Mouse (Mus musculus) hindbrain, embryonic 12.5 days (tissue): Measurements from ENCODE around the gene Krt18. TPM values are rescaled to one million over a fixed set of nuclear protein-coding genes. Genes with fewer than 3 reads are reported as not detected.
A peak's percentile ranks its signal among the peaks of the same experiment; 100 is the strongest.

Experiments
- ATAC-seq: fragments of 200-750 bp; cut with Nextera tagmentation; 2 replicates; pipeline ENCODE4 v1.8.0; 2017; ENCODE audit warnings: moderate TSS enrichment; ENCODE audit not compliant: low FRiP score
- H3K27ac ChIP-seq: fragments of 300-500 bp; sonication (generic); 2 replicates; pipeline ENCODE4 v1.5.1; 2016; ENCODE audit warnings: mild to moderate bottlenecking
- H3K27me3 ChIP-seq: fragments of 300-500 bp; sonication (generic); 2 replicates; pipeline ENCODE4 v1.6.1; 2016; ENCODE audit warnings: mild to moderate bottlenecking
- H3K36me3 ChIP-seq: fragments of 300-500 bp; sonication (generic); 2 replicates; pipeline ENCODE4 v1.6.1; 2016; ENCODE audit warnings: mild to moderate bottlenecking
- H3K4me1 ChIP-seq: fragments of 300-500 bp; sonication (generic); 2 replicates; pipeline ENCODE4 v1.6.1; 2016
- H3K4me2 ChIP-seq: fragments of 300-500 bp; sonication (generic); replicated peaks from 2 replicates; pipeline ENCODE4 v1.6.1; 2016; ENCODE audit warnings: mild to moderate bottlenecking
- H3K4me3 ChIP-seq: fragments of 300-500 bp; sonication (generic); 2 replicates; pipeline ENCODE4 v1.5.1; 2016; ENCODE audit warnings: mild to moderate bottlenecking
- H3K9ac ChIP-seq: fragments of 300-500 bp; sonication (generic); 2 replicates; pipeline ENCODE4 v1.6.1; 2016; ENCODE audit warnings: mild to moderate bottlenecking, moderate library complexity
- H3K9me3 ChIP-seq: fragments of 300-500 bp; sonication (generic); replicated peaks from 2 replicates; pipeline ENCODE4 v1.6.1; 2016; ENCODE audit warnings: mild to moderate bottlenecking
- WGBS: fragments of 180-500 bp; shearing (Covaris S2); methylation state at CpG from one replicate; pipeline ENCODE4 v1.1.7; 2016; 5-methylcytosine and 5-hydroxymethylcytosine counted together
- polyA plus RNA-seq: library from polyadenylated mRNA; unstranded; fragments of >200 nt; fragmentation: Nextera tagmentation; extraction: Ambion mirVana; gene quantifications from 2 replicates; pipeline ENCODE4 v1.2.1, GENCODE M21; 2016

Gene Krt18
- polyA plus RNA-seq, 1 experiment from 2014 or later, result 30.0 TPM

DNA sequence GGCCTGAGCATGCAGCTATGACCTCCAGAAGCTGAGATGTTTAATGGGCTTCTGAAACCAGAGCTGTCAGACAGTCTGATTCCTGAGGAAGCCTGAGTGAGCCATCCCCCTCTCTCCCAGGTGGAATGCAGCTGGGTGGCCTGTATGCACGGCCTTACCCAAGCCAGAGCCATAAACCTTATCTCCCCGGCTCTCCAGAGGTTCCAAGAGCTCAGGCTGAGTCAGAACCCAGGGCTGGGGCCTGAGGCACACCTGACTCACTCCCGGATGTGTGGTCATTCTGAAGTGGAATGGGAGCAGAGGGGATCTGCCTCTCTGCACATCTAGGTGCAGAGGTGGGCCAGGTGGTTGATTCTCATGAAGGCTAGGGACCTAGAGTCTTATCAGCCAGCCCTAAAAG, 11.9 kb upstream of the Krt18 start:
- H3K27ac ChIP-seq, result no peak overlapping the region

DNA sequence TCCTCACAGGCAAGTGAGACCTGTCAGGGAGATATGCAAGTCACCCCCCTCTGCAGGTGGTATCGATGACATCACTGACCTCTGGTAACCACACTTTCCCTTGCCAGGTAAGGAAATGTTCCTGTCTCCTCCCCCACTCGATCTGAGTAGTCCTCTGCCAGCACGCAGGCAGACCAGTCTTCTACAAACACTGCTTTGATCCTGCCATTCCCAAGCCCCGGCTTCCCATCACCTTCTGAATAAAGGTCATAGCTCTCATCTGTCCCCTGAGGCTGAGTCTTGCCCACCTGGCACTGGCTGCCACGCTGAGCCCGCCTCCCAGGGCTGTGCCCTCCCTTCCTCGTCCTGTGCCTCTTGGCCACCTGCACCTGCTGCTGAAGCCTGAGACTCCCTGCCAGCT, 11.2 kb upstream of the Krt18 start:
- Histone ChIP-seq H3K36me3 (no peaks in the 10 kb centered on the region), H3K4me3 (no peak overlapping the region), H3K27me3 (peaks cover 2% of the 10 kb centered on the region; the same call in 1 of the 2 replicates), H3K9me3 (no peaks in the 10 kb centered on the region), H3K4me2 (no peak overlapping the region), H3K27ac (no peak overlapping the region), H3K9ac (no peak overlapping the region), H3K4me1 (peaks cover 11% of the 10 kb centered on the region; the same call in 1 of the 2 replicates)
- 28% methylated on average over 7 of the region's 7 CpGs for WGBS
- no peak for ATAC-seq

More for the DNA sequence above, 11.9 kb upstream of the Krt18 start:
- H3K9me3 ChIP-seq, result no peaks in the 10 kb centered on the region
- peaks cover 11% of the 10 kb centered on the region; the same call in 1 of the 2 replicates for H3K4me1 ChIP-seq
- no peak overlapping the region for H3K4me3 ChIP-seq
- no peak overlapping the region for H3K4me2 ChIP-seq
- peaks cover 2% of the 10 kb centered on the region; the same call in 1 of the 2 replicates for H3K27me3 ChIP-seq
- H3K9ac ChIP-seq, result no peak overlapping the region
- 40% methylated on average over 3 of the region's 3 CpGs for WGBS
- no peak for ATAC-seq
- no peaks in the 10 kb centered on the region for H3K36me3 ChIP-seq

DNA sequence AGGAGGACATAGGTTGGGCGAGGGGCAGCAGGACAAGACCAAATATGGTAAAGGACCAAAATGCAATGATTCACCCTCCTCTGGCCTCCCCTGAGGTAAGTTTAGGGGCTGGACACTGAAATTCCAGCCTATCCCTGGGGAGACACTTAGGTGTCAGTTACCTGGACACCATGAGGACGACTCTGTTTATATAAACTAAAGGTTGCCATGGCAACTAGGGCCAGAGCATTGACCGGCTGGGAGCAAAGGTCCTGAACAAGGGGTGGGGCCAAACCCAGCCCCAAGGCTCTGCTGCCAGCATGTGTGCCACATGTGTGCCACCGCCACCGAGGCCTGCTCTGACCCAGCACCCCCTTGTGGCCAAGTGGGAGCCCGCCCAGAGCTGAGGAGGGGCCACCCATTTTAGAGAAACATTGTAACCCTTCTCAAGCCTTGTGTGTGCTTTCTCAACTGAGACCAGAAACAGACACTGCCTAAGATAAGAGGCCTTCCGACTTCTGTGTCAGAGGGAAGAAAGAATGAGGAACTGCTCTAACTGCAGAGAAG, 10.0 kb upstream of the Krt18 start:
- WGBS, result 25% methylated on average over 7 of the region's 7 CpGs

DNA sequence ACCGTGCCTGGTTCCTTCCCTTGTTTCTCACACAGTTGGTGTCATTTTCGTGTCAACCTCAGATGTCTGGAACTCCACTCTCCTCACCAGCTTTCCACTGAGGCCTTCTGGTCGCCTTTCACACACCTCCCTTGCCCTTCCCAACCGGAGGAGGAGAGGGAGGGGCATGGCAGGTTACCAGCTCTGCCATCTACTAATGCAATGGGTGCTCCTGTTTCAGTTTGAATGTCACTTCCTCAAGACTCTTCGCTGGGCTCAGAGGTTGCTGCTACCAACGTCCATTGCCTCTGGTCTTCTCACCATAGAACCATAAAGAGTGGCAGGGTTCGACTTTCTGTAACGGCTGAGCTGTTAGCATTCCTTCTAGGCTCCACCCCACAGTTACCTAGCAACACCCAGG, 5.5 kb upstream of the Krt18 start:
- H3K4me3 ChIP-seq, result no peak overlapping the region
- H3K36me3 ChIP-seq, result no peaks in the 10 kb centered on the region
- H3K27me3 ChIP-seq, result peaks cover 41% of the 10 kb centered on the region
- no peak overlapping the region for H3K9ac ChIP-seq
- ATAC-seq, result no peak
- 25% methylated on average over 8 of the region's 8 CpGs for WGBS
- no peak overlapping the region for H3K27ac ChIP-seq
- H3K4me2 ChIP-seq, result no peak overlapping the region
- H3K9me3 ChIP-seq, result no peaks in the 10 kb centered on the region
- peaks cover 16% of the 10 kb centered on the region for H3K4me1 ChIP-seq

More for the DNA sequence above, 10.0 kb upstream of the Krt18 start:
- Histone ChIP-seq H3K9me3 (no peaks in the 10 kb centered on the region), H3K27ac (no peak overlapping the region), H3K9ac (no peak overlapping the region), H3K36me3 (no peaks in the 10 kb centered on the region), H3K4me1 (peaks cover 11% of the 10 kb centered on the region; the same call in 1 of the 2 replicates), H3K4me3 (no peak overlapping the region), H3K4me2 (no peak overlapping the region), H3K27me3 (no peaks in the 10 kb centered on the region)
- ATAC-seq, result no peak

DNA sequence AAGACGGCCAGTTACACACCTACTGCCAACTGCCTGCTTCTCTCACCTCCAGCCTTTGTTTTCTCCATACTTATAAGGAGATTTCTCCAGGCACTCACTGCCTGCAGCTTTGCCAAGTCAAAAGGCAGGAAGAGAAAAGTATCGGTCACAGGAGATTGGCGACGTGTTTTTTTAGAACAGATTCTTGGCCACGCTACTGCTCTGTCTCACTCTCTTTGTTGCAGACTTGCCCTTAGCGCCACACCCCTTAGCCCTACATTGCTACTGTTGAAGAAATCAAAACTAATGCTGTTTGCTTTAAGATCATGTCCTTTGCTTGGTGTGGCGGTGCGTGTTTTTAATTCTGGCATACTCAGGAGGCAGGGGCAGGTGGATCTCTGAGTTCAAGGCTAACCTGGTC, 4.1 kb upstream of the Krt18 start:
- Histone ChIP-seq H3K9me3 (no peaks in the 10 kb centered on the region), H3K4me1 (peaks cover 18% of the 10 kb centered on the region), H3K27ac (no peak overlapping the region), H3K9ac (no peak overlapping the region), H3K36me3 (no peaks in the 10 kb centered on the region), H3K4me2 (no peak overlapping the region), H3K4me3 (no peak overlapping the region), H3K27me3 (peaks cover 54% of the 10 kb centered on the region)
- no peak for ATAC-seq
- WGBS, result 75% methylated on average over 8 of the region's 8 CpGs

DNA sequence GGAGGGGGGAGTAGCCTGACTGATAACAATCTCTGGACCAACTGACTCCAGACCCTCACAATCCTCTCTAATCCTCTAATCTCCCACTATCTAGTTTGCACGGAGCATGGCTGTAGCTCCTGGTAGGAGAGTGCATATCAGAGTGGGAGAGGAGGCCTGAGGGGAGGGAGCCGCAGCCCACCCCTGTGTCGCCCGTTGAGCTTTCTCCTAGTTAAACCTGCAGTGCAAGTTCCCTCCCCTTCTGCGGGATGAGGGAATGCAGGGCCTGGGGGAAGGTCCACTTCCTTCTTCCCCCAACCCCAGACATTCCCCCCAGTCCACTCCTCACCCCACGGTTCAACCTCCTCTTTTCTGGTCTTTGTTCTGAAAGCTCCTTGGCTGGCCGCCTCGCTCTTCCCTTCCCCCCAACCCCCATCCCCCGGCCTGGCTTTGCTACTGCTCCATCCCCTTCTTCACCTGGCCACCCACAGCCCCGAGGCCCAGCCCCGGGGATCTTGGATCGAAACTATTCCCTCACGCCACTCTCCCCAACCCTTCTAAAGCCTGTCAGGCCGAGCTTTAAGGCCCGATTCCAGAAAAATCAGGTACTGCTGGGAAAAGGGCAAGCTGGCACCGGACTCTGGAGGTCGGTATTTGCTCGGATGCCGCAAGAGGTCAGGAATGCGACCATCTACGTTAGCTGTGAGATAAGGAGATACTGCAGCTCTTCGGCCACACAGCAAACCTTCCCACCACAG, 2.7 kb upstream of the Krt18 start:
- Histone ChIP-seq H3K36me3 (no peaks in the 10 kb centered on the region), H3K4me3 (no peak overlapping the region), H3K27ac (peak overlapping the region; percentile 40; the same call in 1 of the 2 replicates), H3K27me3 (peaks cover 64% of the 10 kb centered on the region), H3K9me3 (no peaks in the 10 kb centered on the region), H3K9ac (0 out of 2 replicates have a peak overlapping the region, but pooled peaks have one; percentile 32), H3K4me1 (peaks cover 18% of the 10 kb centered on the region), H3K4me2 (peak overlapping the region; percentile 34)
- WGBS, result 8% methylated on average over 22 of the region's 22 CpGs
- no peak for ATAC-seq

DNA sequence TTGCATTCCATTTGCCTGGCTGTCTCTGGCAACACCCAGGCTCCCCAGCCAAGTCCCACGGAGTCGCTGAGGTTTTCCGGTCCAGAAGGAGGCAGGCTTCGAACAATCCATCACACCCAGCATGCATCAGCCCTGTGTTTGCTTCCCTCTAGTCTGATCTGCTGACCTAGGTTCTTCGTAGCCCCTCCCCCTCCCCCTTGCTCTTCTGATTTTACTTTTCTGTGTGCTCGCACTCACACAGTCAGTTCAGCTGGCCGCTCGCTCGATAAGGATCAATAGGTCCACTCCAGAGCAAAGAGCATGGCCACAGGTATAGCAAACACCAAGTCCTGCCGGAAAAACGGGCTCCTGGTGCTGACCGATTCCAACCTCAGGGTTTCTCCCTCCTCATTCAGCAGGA, 1.6 kb upstream of the Krt18 start:
- Histone ChIP-seq H3K27me3 (peaks cover 64% of the 10 kb centered on the region), H3K36me3 (no peaks in the 10 kb centered on the region), H3K4me2 (no peak overlapping the region), H3K4me1 (peaks cover 18% of the 10 kb centered on the region), H3K9me3 (no peaks in the 10 kb centered on the region), H3K4me3 (no peak overlapping the region), H3K9ac (no peak overlapping the region), H3K27ac (no peak overlapping the region)
- 8% methylated on average over 12 of the region's 12 CpGs for WGBS
- ATAC-seq, result no peak

DNA sequence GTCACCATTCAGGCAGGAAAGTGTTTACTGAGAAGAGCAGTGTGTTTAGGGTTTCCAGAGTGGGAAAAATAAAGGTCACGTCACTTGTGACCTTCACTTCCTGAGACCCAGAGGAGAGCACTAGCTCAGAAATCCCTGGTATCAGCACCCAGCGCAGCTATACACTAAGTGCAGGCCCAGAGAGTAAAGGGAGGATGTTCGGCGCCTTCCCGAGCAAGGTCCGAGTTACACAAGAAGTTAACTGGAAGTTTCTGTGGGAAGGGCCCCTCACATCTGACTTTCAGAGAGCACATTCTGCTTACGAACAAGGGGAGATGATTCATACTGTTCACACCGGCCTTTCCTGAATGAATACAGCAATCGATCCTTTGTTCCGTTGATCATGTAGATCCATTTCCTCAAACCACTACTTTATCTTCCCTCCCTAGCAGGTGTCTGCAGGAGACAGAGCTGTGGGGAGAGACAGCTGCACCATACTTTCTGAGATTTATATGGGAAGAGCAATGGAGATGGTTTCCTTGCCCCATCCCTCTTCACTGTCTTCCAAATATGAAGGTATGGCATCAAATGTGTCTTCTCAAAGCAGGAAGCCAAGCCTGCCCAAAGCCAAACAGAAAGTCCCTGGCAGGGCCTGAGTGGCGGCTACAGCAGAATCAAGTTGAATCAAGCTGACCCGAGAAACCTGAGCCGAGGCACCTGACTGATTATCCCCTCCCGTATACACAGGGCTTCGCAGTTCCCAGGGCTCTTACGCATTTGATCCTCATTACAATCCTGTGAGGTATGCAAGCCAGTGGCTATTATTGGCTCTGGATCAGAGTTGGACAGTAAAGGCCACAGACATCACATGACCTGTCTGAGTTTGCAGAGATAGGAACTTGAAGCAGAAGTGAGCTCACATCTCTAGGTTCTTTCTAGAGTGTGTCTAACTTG, 6.4 kb downstream of the Krt18 start:
- ATAC-seq, result no peak
- Histone ChIP-seq H3K36me3 (no peaks in the 10 kb centered on the region), H3K27ac (no peak overlapping the region), H3K4me3 (no peak overlapping the region), H3K4me2 (no peak overlapping the region), H3K4me1 (no peaks in the 10 kb centered on the region), H3K27me3 (peaks cover 6% of the 10 kb centered on the region; the same call in 1 of the 2 replicates), H3K9ac (no peak overlapping the region), H3K9me3 (no peaks in the 10 kb centered on the region)
- WGBS, result 69% methylated on average over 16 of the region's 16 CpGs

DNA sequence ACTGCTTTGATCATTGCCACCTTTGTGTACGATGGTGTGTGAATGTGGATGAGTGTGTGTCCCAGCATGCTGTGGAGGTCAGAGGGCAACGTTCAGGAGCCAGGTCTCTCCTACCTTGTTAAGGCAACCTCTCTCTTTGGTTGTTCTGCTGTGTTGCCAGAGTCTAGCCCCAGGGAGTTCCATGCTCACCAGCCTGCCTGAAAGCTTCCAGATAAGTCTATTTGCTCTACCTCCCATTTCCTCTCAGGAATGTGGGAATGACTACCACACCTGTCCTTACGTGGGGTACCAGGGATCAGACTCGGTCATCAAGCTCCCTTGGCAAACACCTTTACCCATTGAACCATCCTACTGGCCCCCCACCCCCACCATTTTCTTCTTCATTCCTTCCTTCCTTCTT, 12.3 kb downstream of the Krt18 start:
- H3K27ac ChIP-seq, result no peak overlapping the region
- H3K27me3 ChIP-seq, result peaks cover 4% of the 10 kb centered on the region; the same call in 1 of the 2 replicates
- ATAC-seq, result no peak
- H3K4me2 ChIP-seq, result no peak overlapping the region
- H3K4me3 ChIP-seq, result no peak overlapping the region
- no peak overlapping the region for H3K9ac ChIP-seq
- H3K9me3 ChIP-seq, result no peaks in the 10 kb centered on the region
- H3K4me1 ChIP-seq, result no peaks in the 10 kb centered on the region
- WGBS, result 81% methylated on average over 4 of the region's 4 CpGs
- H3K36me3 ChIP-seq, result no peaks in the 10 kb centered on the region

DNA sequence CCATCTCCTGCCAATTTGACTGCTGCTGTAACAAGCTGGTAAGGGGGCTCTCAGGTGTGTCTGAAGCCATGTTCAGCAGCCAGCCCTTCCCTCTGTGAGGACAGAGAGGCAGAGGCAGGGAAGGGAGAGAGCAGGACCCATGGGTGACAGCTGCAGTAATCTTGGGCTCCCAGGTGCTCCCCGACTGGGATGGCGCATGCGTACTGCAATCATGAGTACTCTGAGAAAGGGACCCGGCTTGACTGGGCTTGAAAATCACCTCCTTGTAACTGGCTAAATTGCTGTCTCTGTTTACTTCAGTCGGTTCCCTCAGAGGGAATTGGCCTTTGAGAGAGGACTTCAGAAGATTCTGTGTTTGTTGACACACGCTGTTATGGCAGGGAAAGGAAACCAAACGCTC, 14.0 kb downstream of the Krt18 start:
- no peak overlapping the region for H3K4me3 ChIP-seq
- H3K36me3 ChIP-seq, result no peaks in the 10 kb centered on the region
- H3K27me3 ChIP-seq, result peaks cover 4% of the 10 kb centered on the region; the same call in 1 of the 2 replicates
- ATAC-seq, result no peak
- WGBS, result 72% methylated on average over 7 of the region's 7 CpGs
- no peaks in the 10 kb centered on the region for H3K4me1 ChIP-seq
- H3K9me3 ChIP-seq, result no peaks in the 10 kb centered on the region
- H3K27ac ChIP-seq, result no peak overlapping the region
- no peak overlapping the region for H3K9ac ChIP-seq
- H3K4me2 ChIP-seq, result no peak overlapping the region

DNA sequence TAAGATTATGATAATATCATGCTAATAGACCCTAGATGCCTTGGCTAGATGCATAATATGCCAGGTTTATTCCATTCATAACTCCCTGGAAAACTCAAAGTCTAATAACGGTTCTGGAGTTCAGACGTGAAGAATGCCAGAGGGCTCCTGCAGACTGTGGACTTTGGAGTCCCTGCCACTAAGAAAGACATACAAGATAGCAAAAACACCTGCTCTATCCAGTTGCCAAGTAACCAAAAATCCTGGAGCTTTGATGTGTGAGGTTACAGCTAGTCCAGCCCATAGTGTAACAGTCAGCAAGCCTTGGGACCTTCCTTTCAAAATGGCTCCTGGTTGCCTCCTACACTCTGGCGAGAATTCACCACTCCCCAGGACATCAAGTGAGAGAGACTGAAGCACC, 16.8 kb downstream of the Krt18 start:
- 79% methylated on average over 3 of the region's 3 CpGs for WGBS
- ATAC-seq, result no peak
- no peak overlapping the region for H3K27ac ChIP-seq

DNA sequence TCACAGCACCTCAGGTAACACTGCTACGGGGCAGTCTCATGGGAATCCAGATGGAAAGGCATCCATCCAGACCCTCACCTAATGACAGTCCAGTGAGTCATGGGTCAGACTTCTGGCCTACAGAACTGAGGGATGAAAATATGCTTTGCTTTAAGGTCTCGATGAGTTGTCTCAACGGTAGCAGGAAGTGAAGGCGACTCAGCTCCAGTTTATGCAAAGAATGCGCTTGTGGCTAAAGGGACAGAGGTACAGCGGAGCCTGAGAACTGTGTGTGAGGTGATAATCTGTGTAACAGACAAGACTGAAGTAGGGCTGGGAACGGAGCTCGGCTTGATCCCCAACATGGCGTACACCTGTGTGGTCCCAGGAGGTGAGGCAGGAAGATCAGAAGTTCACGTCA, 17.7 kb downstream of the Krt18 start:
- no peak overlapping the region for H3K9ac ChIP-seq
- H3K4me3 ChIP-seq, result no peak overlapping the region
- no peak overlapping the region for H3K27ac ChIP-seq
- no peaks in the 10 kb centered on the region for H3K36me3 ChIP-seq
- no peaks in the 10 kb centered on the region for H3K9me3 ChIP-seq
- H3K4me1 ChIP-seq, result no peaks in the 10 kb centered on the region
- 89% methylated on average over 10 of the region's 10 CpGs for WGBS
- no peak overlapping the region for H3K4me2 ChIP-seq
- no peak for ATAC-seq
- H3K27me3 ChIP-seq, result peaks cover 4% of the 10 kb centered on the region; the same call in 1 of the 2 replicates

More for the DNA sequence above, 16.8 kb downstream of the Krt18 start:
- Histone ChIP-seq H3K36me3 (no peaks in the 10 kb centered on the region), H3K9ac (no peak overlapping the region), H3K4me1 (no peaks in the 10 kb centered on the region), H3K9me3 (no peaks in the 10 kb centered on the region), H3K4me3 (no peak overlapping the region), H3K27me3 (peaks cover 4% of the 10 kb centered on the region; the same call in 1 of the 2 replicates), H3K4me2 (no peak overlapping the region)
